Mouse (Mus musculus): ENCODE measurements around the gene Olfr1326-ps1.

Gene Olfr1326-ps1

DNA sequence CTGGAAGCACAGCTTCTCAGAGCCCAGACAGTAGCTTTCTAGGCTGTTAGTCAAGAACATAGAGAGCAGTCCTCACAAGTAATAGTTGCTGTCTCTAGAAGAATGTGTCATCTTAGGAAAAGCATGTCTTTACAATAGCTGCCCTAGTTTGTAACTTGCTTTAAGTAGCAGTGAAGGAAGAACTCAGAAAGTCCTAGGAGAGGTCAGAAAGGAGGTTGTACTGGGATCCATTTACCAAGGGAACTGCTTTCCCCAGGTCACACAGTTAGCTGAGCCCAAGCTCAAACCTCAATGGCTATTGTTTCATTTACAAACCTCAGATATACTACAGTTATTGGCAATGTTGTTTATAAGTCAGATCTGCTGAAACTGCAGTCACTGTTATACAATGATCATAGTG is at the start of gene Olfr1326-ps1:
TSS of gene Olfr1326-ps1 (minus strand) at position 101 of the 400 bp plus-strand sequence.
- DNase-seq (ENCODE audit: low spot score in 2 of 2), result no peak

DNA sequence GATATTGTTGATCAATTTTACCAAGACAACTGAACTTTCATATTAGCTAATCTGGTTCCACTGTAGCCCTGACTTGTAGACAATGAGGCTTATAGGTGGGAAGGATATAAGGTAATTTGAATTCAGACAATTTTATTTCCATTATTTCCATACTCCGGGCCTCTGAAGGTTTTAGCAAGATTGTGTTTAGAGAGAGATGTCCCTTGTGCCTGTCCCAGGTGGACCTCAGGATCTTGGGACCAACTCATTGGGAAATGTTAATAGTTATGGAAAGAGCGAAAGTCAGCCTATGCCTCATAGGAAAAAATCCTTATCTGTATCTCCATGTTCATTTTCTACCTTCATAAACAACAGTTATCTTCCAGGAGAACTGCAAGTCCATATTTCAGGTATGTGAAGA is 17.7 kb upstream of the Olfr1326-ps1 start, which contains the start of gene Olfr1325:
TSS of gene Olfr1325 (plus strand) at position 301 of the 400 bp plus-strand sequence.
- DNase-seq (ENCODE audit: low spot score in 2 of 2), result no peak
